Mouse (Mus musculus) limb, embryonic 12.5 days (tissue): ENCODE data around the gene Cyp26b1. TPM values are rescaled to one million over a fixed set of nuclear protein-coding genes. Genes with fewer than 3 reads are reported as not detected.
"Not testable (repeated sequence)": the region's sequence is repeated elsewhere in the genome, so short reads cannot be mapped to it uniquely, and the experiment has no call there.

Source experiments
- ATAC-seq: fragments of 200-750 bp; cut with Nextera tagmentation; 2 replicates; pipeline ENCODE4 v1.8.0; 2017; ENCODE audit warnings: low read depth, moderate TSS enrichment; ENCODE audit not compliant: insufficient number of reproducible peaks, insufficient read depth, low FRiP score, low TSS enrichment
- H3K27ac ChIP-seq: fragments of 300-500 bp; sonication (generic); 2 replicates; pipeline ENCODE4 v1.5.1; 2016; ENCODE audit warnings: mild to moderate bottlenecking, moderate library complexity
- H3K27me3 ChIP-seq: fragments of 300-500 bp; sonication (generic); 2 replicates; pipeline ENCODE4 v1.6.1; 2016; ENCODE audit warnings: mild to moderate bottlenecking, moderate library complexity
- H3K36me3 ChIP-seq: fragments of 300-500 bp; sonication (generic); 2 replicates; pipeline ENCODE4 v1.6.1; 2016; ENCODE audit warnings: mild to moderate bottlenecking, moderate library complexity
- H3K4me1 ChIP-seq: fragments of 300-500 bp; sonication (generic); replicated peaks from 2 replicates; pipeline ENCODE4 v1.6.1; 2016
- H3K4me2 ChIP-seq: fragments of 300-500 bp; sonication (generic); 2 replicates; pipeline ENCODE4 v1.6.1; 2016; ENCODE audit warnings: mild to moderate bottlenecking, moderate library complexity
- H3K4me3 ChIP-seq: fragments of 300-500 bp; sonication (generic); replicated peaks from 2 replicates; pipeline ENCODE4 v1.5.1; 2016; ENCODE audit warnings: mild to moderate bottlenecking
- H3K9ac ChIP-seq: fragments of 300-500 bp; sonication (generic); replicated peaks from 2 replicates; pipeline ENCODE4 v1.6.1; 2016; ENCODE audit warnings: mild to moderate bottlenecking, moderate library complexity
- H3K9me3 ChIP-seq: fragments of 300-500 bp; sonication (generic); 2 replicates; pipeline ENCODE4 v1.6.1; 2016; ENCODE audit warnings: mild to moderate bottlenecking, moderate library complexity
- WGBS: fragments of 180-500 bp; shearing (Covaris S2); methylation state at CpG from one replicate; pipeline ENCODE4 v1.1.7; 2016; 5-methylcytosine and 5-hydroxymethylcytosine counted together
- polyA plus RNA-seq: library from polyadenylated mRNA; unstranded; fragments of >200 nt; fragmentation: Nextera tagmentation; extraction: Ambion mirVana; gene quantifications from 2 replicates; pipeline ENCODE4 v1.2.1, GENCODE M21; 2016

Gene Cyp26b1
- polyA plus RNA-seq, 1 experiment from 2014 or later, result 45.4 TPM

- no peak overlapping the region for H3K27ac ChIP-seq
- H3K4me1 ChIP-seq, result no peaks in the 10 kb centered on the region
- WGBS, result 58% methylated on average over 1 of the region's 1 CpGs
- H3K9ac ChIP-seq, result no peak overlapping the region
- no peak overlapping the region for H3K4me3 ChIP-seq
- no peaks in the 10 kb centered on the region for H3K36me3 ChIP-seq
- no peak overlapping the region for H3K4me2 ChIP-seq
- H3K9me3 ChIP-seq, result no peaks in the 10 kb centered on the region
- ATAC-seq, result no peak
- H3K27me3 ChIP-seq, result no peaks in the 10 kb centered on the region
Observed at GRCm38 (mm10) chr6:84601136-84601889, 7.6 kb upstream of the Cyp26b1 start.

GRCm38 (mm10) chr6:84599296-84599695 is 5.6 kb upstream of the Cyp26b1 start:
- H3K4me1 ChIP-seq, ATAC-seq, H3K4me2 ChIP-seq, H3K9me3 ChIP-seq, H3K4me3 ChIP-seq, H3K27ac ChIP-seq, H3K27me3 ChIP-seq, H3K9ac ChIP-seq, H3K36me3 ChIP-seq: not testable (repeated sequence)
- WGBS, result 77% methylated on average over 3 of the region's 3 CpGs

GRCm38 (mm10) chr6:84598725-84599124 is 5.0 kb upstream of the Cyp26b1 start:
- no peaks in the 10 kb centered on the region; the same call in 1 of the 2 replicates for H3K27me3 ChIP-seq
- no peak overlapping the region for H3K9ac ChIP-seq
- WGBS, result 41% methylated on average over 3 of the region's 3 CpGs
- ATAC-seq, result no peak
- no peak overlapping the region for H3K4me2 ChIP-seq
- H3K4me1 ChIP-seq, result 0 out of 2 replicates have a peak, but pooled peaks cover 3% of the 10 kb centered on the region
- H3K36me3 ChIP-seq, result no peaks in the 10 kb centered on the region
- H3K4me3 ChIP-seq, result no peak overlapping the region
- no peaks in the 10 kb centered on the region for H3K9me3 ChIP-seq
- H3K27ac ChIP-seq, result no peak overlapping the region

GRCm38 (mm10) chr6:84594626-84595025 is 918 bp upstream of the Cyp26b1 start:
- H3K4me2 ChIP-seq, result no peak overlapping the region
- no peak overlapping the region for H3K4me3 ChIP-seq
- no peak overlapping the region for H3K27ac ChIP-seq
- no peak for ATAC-seq
- WGBS, result 71% methylated on average over 3 of the region's 3 CpGs
- no peaks in the 10 kb centered on the region for H3K36me3 ChIP-seq
- H3K27me3 ChIP-seq, result peaks cover 4% of the 10 kb centered on the region
- no peaks in the 10 kb centered on the region for H3K9me3 ChIP-seq
- H3K4me1 ChIP-seq, result peaks cover 21% of the 10 kb centered on the region
- H3K9ac ChIP-seq, result no peak overlapping the region

- peaks cover 11% of the 10 kb centered on the region for H3K27me3 ChIP-seq
- WGBS, result 46% methylated on average over 6 of the region's 6 CpGs
- no peak for ATAC-seq
- H3K4me2 ChIP-seq, result no peak overlapping the region
- no peaks in the 10 kb centered on the region for H3K36me3 ChIP-seq
- H3K9me3 ChIP-seq, result no peaks in the 10 kb centered on the region
- no peak overlapping the region for H3K4me3 ChIP-seq
- no peak overlapping the region for H3K27ac ChIP-seq
- H3K4me1 ChIP-seq, result peaks cover 31% of the 10 kb centered on the region
- no peak overlapping the region for H3K9ac ChIP-seq
Observed at GRCm38 (mm10) chr6:84590961-84591745, 2.6 kb downstream of the Cyp26b1 start.

GRCm38 (mm10) chr6:84589742-84590686 is 3.7 kb downstream of the Cyp26b1 start:
- 3% methylated on average over 39 of the region's 39 CpGs for WGBS
- H3K27ac ChIP-seq, result 0 out of 2 replicates have a peak overlapping the region, but pooled peaks have one; percentile 97
- peak overlapping the region; percentile 88 for H3K4me2 ChIP-seq
- ATAC-seq, result 0 out of 2 replicates have a peak, but pooled peaks have one; percentile 19
- H3K36me3 ChIP-seq, result no peaks in the 10 kb centered on the region
- no peak overlapping the region for H3K9ac ChIP-seq
- peaks cover 13% of the 10 kb centered on the region for H3K27me3 ChIP-seq
- peaks cover 34% of the 10 kb centered on the region for H3K4me1 ChIP-seq
- peak overlapping the region; percentile 76 for H3K4me3 ChIP-seq
- H3K9me3 ChIP-seq, result no peaks in the 10 kb centered on the region

GRCm38 (mm10) chr6:84588895-84589652 is 4.6 kb downstream of the Cyp26b1 start:
- Histone ChIP-seq H3K4me2 (peak overlapping the region; percentile 88), H3K27ac (peak overlapping the region; percentile 97), H3K4me3 (peak overlapping the region; percentile 76), H3K9me3 (no peaks in the 10 kb centered on the region), H3K9ac (peak overlapping the region; percentile 93), H3K27me3 (peaks cover 17% of the 10 kb centered on the region), H3K36me3 (peaks cover 2% of the 10 kb centered on the region; the same call in 1 of the 2 replicates), H3K4me1 (peaks cover 44% of the 10 kb centered on the region)
- WGBS, result under 1% methylated on average over 50 of the region's 54 CpGs
- no peak for ATAC-seq

GRCm38 (mm10) chr6:84588221-84588894 is 5.3 kb downstream of the Cyp26b1 start:
- Histone ChIP-seq H3K4me3 (peak overlapping the region; percentile 76), H3K4me1 (peaks cover 46% of the 10 kb centered on the region), H3K9me3 (no peaks in the 10 kb centered on the region), H3K27ac (peak overlapping the region; percentile 97), H3K27me3 (peaks cover 23% of the 10 kb centered on the region), H3K9ac (peak overlapping the region; percentile 93), H3K4me2 (peak overlapping the region; percentile 88), H3K36me3 (peaks cover 7% of the 10 kb centered on the region; the same call in 1 of the 2 replicates)
- no peak for ATAC-seq
- under 1% methylated on average over 41 of the region's 41 CpGs for WGBS

- Histone ChIP-seq H3K9ac (peak overlapping the region; percentile 93), H3K27me3 (peaks cover 26% of the 10 kb centered on the region), H3K36me3 (peaks cover 13% of the 10 kb centered on the region), H3K9me3 (no peaks in the 10 kb centered on the region), H3K4me2 (peak overlapping the region; percentile 88), H3K27ac (peak overlapping the region; percentile 97), H3K4me3 (peak overlapping the region; percentile 76), H3K4me1 (peaks cover 54% of the 10 kb centered on the region)
- no peak for ATAC-seq
- under 1% methylated on average over 51 of the region's 51 CpGs for WGBS
Observed at GRCm38 (mm10) chr6:84587471-84588101, 6.1 kb downstream of the Cyp26b1 start.
